Mouse (Mus musculus) cerebellum, adult 2 months (tissue): Measurements from ENCODE around the gene Nrxn3. TPM values are rescaled to one million over a fixed set of nuclear protein-coding genes. Genes with fewer than 3 reads are reported as not detected.
A peak's percentile ranks its signal among the peaks of the same experiment; 100 is the strongest.

Source experiments
- DNase-seq, 2 experiments: peaks; one replicate each; pipeline ENCODE4 v3.0.0; 2021
- H3K27ac ChIP-seq: fragments of 200-500 bp; 2 replicates; pipeline ENCODE4 v1.5.1; 2012; ENCODE audit warnings: low read length, control low read depth, inconsistent platforms; ENCODE audit not compliant: insufficient read depth
- H3K27me3 ChIP-seq: fragments of 200-500 bp; 2 replicates; pipeline ENCODE4 v1.6.1; 2012; ENCODE audit warnings: inconsistent platforms, mild to moderate bottlenecking, low read length, moderate library complexity; ENCODE audit not compliant: control insufficient read depth, insufficient read depth
- H3K4me1 ChIP-seq: fragments of 200-500 bp; 2 replicates; pipeline ENCODE4 v1.6.1; 2011; ENCODE audit warnings: low read length; ENCODE audit not compliant: control insufficient read depth, insufficient read depth
- H3K4me3 ChIP-seq: fragments of 200-500 bp; replicated peaks from 2 replicates; pipeline ENCODE3; 2011; ENCODE audit warnings: mild to moderate bottlenecking, low read depth, low read length, control low read depth; ENCODE audit not compliant: insufficient read depth
- CTCF ChIP-seq: fragments of 200-500 bp; IDR thresholded peaks from 2 replicates; pipeline ENCODE4 v1.5.1; 2011; ENCODE audit warnings: low read depth, mild to moderate bottlenecking, control low read depth, low read length, moderate library complexity, borderline replicate concordance; ENCODE audit not compliant: insufficient read depth
- POLR2A ChIP-seq: fragments of 200-500 bp; IDR thresholded peaks from 2 replicates; pipeline ENCODE4 v1.6.1; 2011; ENCODE audit warnings: low read length, control low read depth, borderline replicate concordance; ENCODE audit not compliant: insufficient read depth
- WGBS: fragments of 180-500 bp; shearing (Covaris S2); methylation state at CpG from one replicate; pipeline ENCODE4 v1.1.7; 2018; 5-methylcytosine and 5-hydroxymethylcytosine counted together
- polyA plus RNA-seq: library from polyadenylated mRNA; depleted of rRNA; stranded (reverse); fragments of >200 nt; gene quantifications from 2 replicates; pipeline ENCODE4 v1.2.3, GENCODE M21; 2012

Gene Nrxn3
- polyA plus RNA-seq, 1 experiment: 101 TPM

- Histone ChIP-seq H3K27me3 (no peaks in the 10 kb centered on the region), H3K4me3 (no peak overlapping the region), H3K4me1 (peaks cover 12% of the 10 kb centered on the region; the same call in 1 of the 2 replicates), H3K27ac (no peak overlapping the region; the same call in 1 of the 2 replicates)
- WGBS: 13% methylated on average over 2 of the region's 2 CpGs
- TF ChIP-seq CTCF (no peak), POLR2A (no peak)
- peak; percentile 44 to 83 for DNase-seq
These were observed 832.2 kb downstream of the Nrxn3 start for GRCm38 (mm10) chr12:89554740-89555430.

GRCm38 (mm10) chr12:89558921-89559320, 836.2 kb downstream of the Nrxn3 start:
- H3K4me3 ChIP-seq: no peak overlapping the region
- TF ChIP-seq CTCF (no peak), POLR2A (no peak)
- no peaks in the 10 kb centered on the region for H3K27me3 ChIP-seq
- no peak overlapping the region for H3K27ac ChIP-seq
- no peak for DNase-seq
- peaks cover 12% of the 10 kb centered on the region; the same call in 1 of the 2 replicates for H3K4me1 ChIP-seq
- WGBS: 100% methylated on average over 1 of the region's 1 CpGs

DNA sequence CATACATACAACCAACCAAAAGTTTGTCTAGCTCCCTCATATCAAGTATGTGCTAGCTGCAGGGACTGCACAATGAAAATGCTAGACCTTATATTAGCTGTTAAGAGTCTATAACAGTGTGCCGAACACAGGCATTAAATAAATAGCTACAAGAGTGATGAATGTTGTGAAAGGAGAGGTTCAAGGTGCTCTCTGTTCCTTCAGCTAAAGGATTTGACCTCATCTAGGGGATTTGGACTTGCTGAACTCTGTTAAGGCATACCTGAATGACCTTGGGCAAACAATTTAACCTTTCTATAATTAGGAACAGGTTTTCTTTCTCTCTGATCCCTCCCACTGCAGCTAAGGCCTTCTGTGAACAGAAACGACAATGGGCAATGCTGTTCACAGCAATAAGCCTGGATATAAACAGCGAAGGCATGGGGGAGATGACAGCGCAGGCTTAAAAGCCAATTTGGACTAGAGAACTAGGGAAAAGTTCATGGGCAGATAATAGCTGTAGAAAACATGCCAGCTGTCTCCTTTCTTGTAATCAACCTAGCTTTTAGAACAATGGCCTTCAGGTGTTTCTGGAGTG, 839.4 kb downstream of the Nrxn3 start:
- no peak for DNase-seq
- Histone ChIP-seq H3K4me3 (no peak overlapping the region), H3K27ac (no peak overlapping the region), H3K4me1 (no peaks in the 10 kb centered on the region; the same call in 1 of the 2 replicates), H3K27me3 (no peaks in the 10 kb centered on the region)
- TF ChIP-seq POLR2A: no peak
- no peak for TF ChIP-seq CTCF
- 87% methylated on average over 4 of the region's 4 CpGs for WGBS

- DNase-seq: no peak
- 74% methylated on average over 6 of the region's 6 CpGs for WGBS
- no peak for TF ChIP-seq POLR2A
- no peak for TF ChIP-seq CTCF
- Histone ChIP-seq H3K4me1 (no peaks in the 10 kb centered on the region), H3K4me3 (no peak overlapping the region), H3K27me3 (no peaks in the 10 kb centered on the region), H3K27ac (no peak overlapping the region)
These were observed 846.2 kb downstream of the Nrxn3 start for GRCm38 (mm10) chr12:89568723-89569377.

DNA sequence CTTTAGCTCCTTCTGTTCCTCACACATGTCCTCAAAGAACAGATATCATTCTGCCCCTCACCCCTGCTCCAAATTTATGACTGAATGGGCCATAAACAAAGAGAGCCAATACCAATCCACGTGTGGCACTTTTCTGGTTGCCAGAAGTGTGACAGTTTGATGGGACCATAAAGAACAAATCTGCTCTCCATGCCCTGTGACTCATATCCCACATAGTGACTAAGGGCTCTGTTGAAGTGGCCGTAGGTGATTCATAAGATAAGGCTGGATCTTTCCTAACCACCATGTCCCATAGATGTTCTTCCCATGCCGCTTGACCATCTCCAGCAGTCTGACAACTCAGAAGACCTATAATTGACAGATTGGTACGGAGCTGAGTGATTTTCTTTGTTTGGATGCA, 869.8 kb downstream of the Nrxn3 start:
- no peak overlapping the region for H3K27ac ChIP-seq
- no peaks in the 10 kb centered on the region for H3K27me3 ChIP-seq
- no peak overlapping the region for H3K4me3 ChIP-seq
- no peak for DNase-seq
- 76% methylated on average over 4 of the region's 4 CpGs for WGBS
- TF ChIP-seq POLR2A: no peak
- H3K4me1 ChIP-seq: no peaks in the 10 kb centered on the region

DNA sequence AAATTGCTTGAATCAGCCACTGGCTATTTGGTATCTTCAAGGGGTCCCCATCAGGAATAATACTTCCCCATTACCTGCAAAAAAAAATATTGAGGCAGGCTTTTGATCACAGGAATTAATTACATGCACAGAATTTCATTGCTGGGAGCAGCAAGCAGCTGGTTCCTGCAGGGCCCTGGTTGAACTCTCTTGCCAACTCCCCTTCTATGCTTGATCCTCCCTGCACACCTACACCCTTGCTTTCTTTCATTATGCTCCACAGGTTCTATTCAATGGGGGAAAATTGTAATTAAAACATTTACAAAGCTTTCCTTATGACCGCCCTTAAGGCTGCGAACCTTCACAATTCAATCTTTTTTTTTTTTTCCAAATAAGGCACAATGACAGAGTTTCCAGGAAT, 891.0 kb downstream of the Nrxn3 start:
- Histone ChIP-seq H3K4me3 (no peak overlapping the region), H3K4me1 (no peaks in the 10 kb centered on the region), H3K27me3 (no peaks in the 10 kb centered on the region), H3K27ac (no peak overlapping the region)
- TF ChIP-seq CTCF: no peak
- TF ChIP-seq POLR2A: no peak
- 90% methylated on average over 2 of the region's 2 CpGs for WGBS
- DNase-seq: no peak

GRCm38 (mm10) chr12:89625746-89626145, 903.1 kb downstream of the Nrxn3 start:
- Histone ChIP-seq H3K27me3 (no peaks in the 10 kb centered on the region), H3K4me3 (no peak overlapping the region), H3K4me1 (no peaks in the 10 kb centered on the region), H3K27ac (no peak overlapping the region)
- WGBS: 23% methylated on average over 4 of the region's 4 CpGs
- DNase-seq: peak; percentile 39 to 63
- no peak for TF ChIP-seq CTCF
- TF ChIP-seq POLR2A: no peak

GRCm38 (mm10) chr12:89640046-89640445, 917.4 kb downstream of the Nrxn3 start:
- H3K27ac ChIP-seq: no peak overlapping the region
- WGBS: 60% methylated on average over 4 of the region's 4 CpGs
- no peaks in the 10 kb centered on the region for H3K27me3 ChIP-seq
- DNase-seq: no peak
- H3K4me1 ChIP-seq: no peaks in the 10 kb centered on the region
- H3K4me3 ChIP-seq: no peak overlapping the region
- TF ChIP-seq POLR2A (no peak), CTCF (no peak)
